Mouse (Mus musculus) layer of hippocampus, adult 2 months (tissue): ENCODE data around the gene Bcl2l10. TPM values are rescaled to one million over a fixed set of nuclear protein-coding genes. Genes with fewer than 3 reads are reported as not detected.

ENCODE experiments used
- DNase-seq, 2 experiments: peaks; one replicate each; pipeline ENCODE4 v3.0.0; 2022; ENCODE audit warnings: low spot score in 2 of 2
- H3K27ac ChIP-seq: fragments of 200-600 bp; 2 replicates; pipeline ENCODE4 v1.8.1; 2022
- H3K4me3 ChIP-seq: fragments of 200-600 bp; 2 replicates; pipeline ENCODE4 v1.8.1; 2022; ENCODE audit warnings: mild to moderate bottlenecking
- CTCF ChIP-seq: fragments of 200-600 bp; conservative IDR thresholded peaks from 2 replicates; pipeline ENCODE4 v1.8.1; 2022; ENCODE audit warnings: antibody characterized with exemption, mild to moderate bottlenecking, moderate library complexity
- total RNA-seq, 2 experiments: library from RNA; stranded (reverse); gene quantifications; 2 replicates each; pipeline ENCODE4 v1.2.3; 2021

Bcl2l10 gene
- total RNA-seq, 2 experiments from 2014 or later: not detected

DNA sequence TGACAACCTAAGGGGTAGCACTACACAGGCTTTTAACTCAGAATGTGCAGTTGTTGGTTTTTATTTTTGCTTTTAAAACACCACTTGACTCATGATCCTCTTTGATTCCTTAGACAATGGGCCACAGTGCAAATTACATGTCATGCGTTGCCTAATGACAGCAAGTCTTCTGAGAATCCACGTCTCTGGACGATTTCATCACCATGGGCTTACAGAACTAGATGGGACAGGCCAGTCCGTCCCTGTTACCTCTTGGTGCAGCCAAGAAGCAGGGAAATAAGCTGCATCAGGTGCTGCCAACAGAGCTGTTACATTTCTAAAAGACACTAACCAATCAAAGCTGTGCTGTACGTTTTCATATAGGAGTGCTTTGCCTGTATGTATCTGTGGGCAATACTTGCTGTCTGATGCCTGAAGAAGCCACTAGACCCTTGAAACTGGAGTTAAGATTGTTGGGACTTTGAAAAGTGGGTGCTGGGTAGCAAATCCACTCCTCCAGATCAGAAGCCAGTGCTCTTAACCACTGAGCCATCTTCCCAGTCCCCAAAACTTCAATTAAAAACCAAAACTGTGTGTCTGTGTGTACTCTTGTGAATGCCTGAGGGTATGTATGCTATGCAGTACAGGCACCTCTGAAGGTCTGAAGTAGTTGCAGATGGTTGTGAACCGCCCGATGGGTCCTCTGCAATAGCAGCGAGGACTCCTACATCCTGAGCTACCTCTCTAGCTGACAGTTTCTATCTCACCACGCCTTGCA is 37.8 kb downstream of the Bcl2l10 start:
- no peak for DNase-seq
- H3K27ac ChIP-seq: no peak overlapping the region

DNA sequence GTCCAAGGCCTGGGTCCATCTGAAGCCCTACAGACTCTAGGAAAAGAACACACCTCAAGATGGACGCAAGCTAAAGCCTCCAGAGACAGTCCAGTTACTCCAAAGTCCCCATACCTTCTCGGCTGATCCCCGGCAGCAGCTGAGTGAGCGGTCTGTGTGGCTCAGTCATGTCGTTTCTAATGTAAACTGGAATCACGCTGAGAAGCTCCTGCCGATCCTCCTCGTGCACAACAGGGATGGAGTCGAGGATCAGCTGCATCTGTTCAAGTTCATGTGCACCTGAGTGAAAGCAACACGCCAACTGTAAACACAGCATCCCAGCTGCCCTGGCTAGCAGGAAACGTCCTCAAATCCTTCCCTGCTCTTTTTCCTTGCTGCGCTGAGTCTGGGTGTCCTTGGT is 45.7 kb downstream of the Bcl2l10 start:
- TF ChIP-seq CTCF: no peak

More for the DNA sequence above, 37.8 kb downstream of the Bcl2l10 start:
- no peak overlapping the region for H3K4me3 ChIP-seq
- TF ChIP-seq CTCF: no peak

GRCm38 (mm10) chr9:75395971-75396370 is 48.4 kb downstream of the Bcl2l10 start:
- Histone ChIP-seq H3K27ac (no peak overlapping the region), H3K4me3 (no peak overlapping the region)
- TF ChIP-seq CTCF: no peak
- no peak for DNase-seq

More for the DNA sequence above, 45.7 kb downstream of the Bcl2l10 start:
- H3K27ac ChIP-seq: no peak overlapping the region
- no peak for DNase-seq
- H3K4me3 ChIP-seq: no peak overlapping the region

DNA sequence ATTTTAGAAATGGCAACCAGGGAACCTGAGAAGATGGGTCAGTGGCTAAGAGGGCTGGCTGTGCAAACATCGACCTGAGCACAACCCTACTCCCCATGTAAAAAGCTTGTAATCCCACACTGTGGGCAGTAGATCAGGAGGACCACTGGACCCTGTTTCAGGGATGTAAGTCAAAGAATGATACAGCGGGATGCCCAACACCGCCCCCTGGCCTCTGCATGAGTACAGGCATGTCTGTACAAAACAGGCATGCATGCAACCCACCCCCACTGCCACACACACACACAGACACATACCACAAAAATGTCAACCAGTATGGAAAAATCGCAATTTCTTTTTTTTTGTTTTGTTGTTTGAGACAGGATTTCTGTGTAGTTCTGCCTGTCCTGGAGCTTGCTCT is 51.5 kb downstream of the Bcl2l10 start:
- no peak overlapping the region for H3K4me3 ChIP-seq
- no peak overlapping the region for H3K27ac ChIP-seq
- no peak for DNase-seq
- no peak; the same call in 1 of the 2 replicates for TF ChIP-seq CTCF

- H3K4me3 ChIP-seq: no peak overlapping the region
- DNase-seq: no peak
- no peak overlapping the region for H3K27ac ChIP-seq
- TF ChIP-seq CTCF: no peak
Observed at GRCm38 (mm10) chr9:75400639-75401038, 53.1 kb downstream of the Bcl2l10 start.

Other genes with a start within 250 kb of the Bcl2l10 start
- under 1 TPM; 0.59 to 0.81 TPM for gene Myo5c, start 115.7 kb upstream of the Bcl2l10 start, total RNA-seq
- gene Gnb5, start 41.5 kb upstream of the Bcl2l10 start, total RNA-seq: 100 to 1,000 TPM; 125 to 127 TPM
- gene Mapk6, start 62.2 kb downstream of the Bcl2l10 start, total RNA-seq: 10 to 100 TPM; 23.5 to 24.8 TPM
- 10 to 100 TPM; 24.1 to 24.3 TPM for gene Leo1, start 93.8 kb downstream of the Bcl2l10 start, total RNA-seq
- 10 to 100 TPM; 37.6 to 40.5 TPM for gene Tmod3, start 211.9 kb downstream of the Bcl2l10 start, total RNA-seq